Mouse (Mus musculus): ENCODE data around the gene Oxsr1. TPM values are rescaled to one million over a fixed set of nuclear protein-coding genes. Genes with fewer than 3 reads are reported as not detected.

The Oxsr1 gene
- total and polyA plus RNA-seq, 3 experiments: 17.4 to 51.7 (median 45.6) TPM

- Histone ChIP-seq H3K4me3 (no peak overlapping the region), H3K27me3 (ENCODE audit: control insufficient read depth, insufficient read depth, low read length) (no peaks in the 10 kb centered on the region), H3K9ac (ENCODE audit: low read depth, low read length) (no peak overlapping the region), H3K4me1 (ENCODE audit: control insufficient read depth, insufficient read depth, low read length) (no peaks in the 10 kb centered on the region; the same call in 1 of the 2 replicates), H3K79me2 (replicated peaks; ENCODE audit: control insufficient read depth, insufficient read depth, low read length) (no peaks in the 10 kb centered on the region), H3K36me3 (ENCODE audit: control insufficient read depth, insufficient read depth, low read length) (no peaks in the 10 kb centered on the region), H3K27ac (no peak overlapping the region)
- TF ChIP-seq EP300 (IDR thresholded peaks at IDR 0.05; ENCODE audit: insufficient read depth, low read depth, low read length) (no peak), CTCF (IDR thresholded peaks at IDR 0.05) (no peak), POLR2A (IDR thresholded peaks at IDR 0.05; ENCODE audit: insufficient read depth, low read depth, low read length) (no peak)
- WGBS: 88% methylated on average over 10 of the region's 10 CpGs
- intact Hi-C loops (cut with DNase I): no loop called here
- no peak for DNase-seq
Observed at GRCm38 (mm10) chr9:119350947-119351705, 28.9 kb upstream of the Oxsr1 start.

GRCm38 (mm10) chr9:119350531-119350930, 28.3 kb upstream of the Oxsr1 start:
- no peaks in the 10 kb centered on the region for H3K79me2 ChIP-seq (replicated peaks; ENCODE audit: control insufficient read depth, insufficient read depth, low read length)
- DNase-seq: no peak
- intact Hi-C loops (cut with DNase I): no loop called here
- H3K27ac ChIP-seq: no peak overlapping the region
- H3K4me1 ChIP-seq (ENCODE audit: control insufficient read depth, insufficient read depth, low read length): no peaks in the 10 kb centered on the region; the same call in 1 of the 2 replicates
- no peak for TF ChIP-seq POLR2A (IDR thresholded peaks at IDR 0.05; ENCODE audit: insufficient read depth, low read depth, low read length)
- TF ChIP-seq CTCF (IDR thresholded peaks at IDR 0.05): no peak
- TF ChIP-seq EP300 (IDR thresholded peaks at IDR 0.05; ENCODE audit: insufficient read depth, low read depth, low read length): no peak
- H3K36me3 ChIP-seq (ENCODE audit: control insufficient read depth, insufficient read depth, low read length): no peaks in the 10 kb centered on the region
- no peak overlapping the region for H3K4me3 ChIP-seq
- H3K27me3 ChIP-seq (ENCODE audit: control insufficient read depth, insufficient read depth, low read length): no peaks in the 10 kb centered on the region
- no peak overlapping the region for H3K9ac ChIP-seq (ENCODE audit: low read depth, low read length)
- 90% methylated on average over 3 of the region's 3 CpGs for WGBS

GRCm38 (mm10) chr9:119346376-119346775, 24.1 kb upstream of the Oxsr1 start:
- Histone ChIP-seq H3K4me3 (no peak overlapping the region), H3K9ac (ENCODE audit: low read depth, low read length) (no peak overlapping the region), H3K27me3 (ENCODE audit: control insufficient read depth, insufficient read depth, low read length) (no peaks in the 10 kb centered on the region), H3K4me1 (ENCODE audit: control insufficient read depth, insufficient read depth, low read length) (peaks cover 4% of the 10 kb centered on the region), H3K27ac (no peak overlapping the region), H3K36me3 (ENCODE audit: control insufficient read depth, insufficient read depth, low read length) (no peaks in the 10 kb centered on the region), H3K79me2 (replicated peaks; ENCODE audit: control insufficient read depth, insufficient read depth, low read length) (no peaks in the 10 kb centered on the region)
- TF ChIP-seq EP300 (IDR thresholded peaks at IDR 0.05; ENCODE audit: insufficient read depth, low read depth, low read length): no peak
- no peak for TF ChIP-seq POLR2A (IDR thresholded peaks at IDR 0.05; ENCODE audit: insufficient read depth, low read depth, low read length)
- TF ChIP-seq CTCF (IDR thresholded peaks at IDR 0.05): no peak
- WGBS: 86% methylated on average over 8 of the region's 8 CpGs
- intact Hi-C loops (cut with DNase I): loop anchor here (10.0 kb wide), 1 partner anchor 242 kb away; the partner anchor contains the start of gene Dlec1
- no peak for DNase-seq

- H3K79me2 ChIP-seq (replicated peaks; ENCODE audit: control insufficient read depth, insufficient read depth, low read length): no peaks in the 10 kb centered on the region
- no peaks in the 10 kb centered on the region for H3K27me3 ChIP-seq (ENCODE audit: control insufficient read depth, insufficient read depth, low read length)
- no peak for DNase-seq
- no peak overlapping the region for H3K27ac ChIP-seq
- no peaks in the 10 kb centered on the region for H3K36me3 ChIP-seq (ENCODE audit: control insufficient read depth, insufficient read depth, low read length)
- intact Hi-C loops (cut with DNase I): loop anchor here (5.0 to 10.0 kb wide), 2 partner anchors 60 to 238 kb away; partner anchors contain the start of genes Acvr2b and Dlec1
- no peak overlapping the region for H3K9ac ChIP-seq (ENCODE audit: low read depth, low read length)
- 90% methylated on average over 7 of the region's 7 CpGs for WGBS
- H3K4me3 ChIP-seq: no peak overlapping the region
- TF ChIP-seq CTCF (IDR thresholded peaks at IDR 0.05) (no peak), EP300 (IDR thresholded peaks at IDR 0.05; ENCODE audit: insufficient read depth, low read depth, low read length) (no peak), POLR2A (IDR thresholded peaks at IDR 0.05; ENCODE audit: insufficient read depth, low read depth, low read length) (no peak)
- peaks cover 6% of the 10 kb centered on the region for H3K4me1 ChIP-seq (ENCODE audit: control insufficient read depth, insufficient read depth, low read length)
Observed at GRCm38 (mm10) chr9:119342728-119343127, 20.5 kb upstream of the Oxsr1 start.

GRCm38 (mm10) chr9:119340909-119341816, 18.9 kb upstream of the Oxsr1 start, which contains the start of gene Myd88:
Myd88 (minus strand) TSS chr9:119341411.
- peak; percentile 92 to 98 for DNase-seq
- Histone ChIP-seq H3K27me3 (ENCODE audit: control insufficient read depth, insufficient read depth, low read length) (no peaks in the 10 kb centered on the region), H3K27ac (peak within 1 kb of the TSS; percentile 95), H3K79me2 (replicated peaks; ENCODE audit: control insufficient read depth, insufficient read depth, low read length) (no peaks in the 10 kb centered on the region), H3K4me3 (peak within 1 kb of the TSS; percentile 89), H3K36me3 (ENCODE audit: control insufficient read depth, insufficient read depth, low read length) (no peaks in the 10 kb centered on the region), H3K9ac (ENCODE audit: low read depth, low read length) (peak within 1 kb of the TSS; percentile 93), H3K4me1 (ENCODE audit: control insufficient read depth, insufficient read depth, low read length) (peaks cover 6% of the 10 kb centered on the region)
- intact Hi-C loops (cut with DNase I): loop anchor here (2.0 to 10.0 kb wide), 3 partner anchors 18 to 236 kb away; partner anchors contain the start of genes Acvr2b, Dlec1 and Oxsr1
- WGBS: 1% methylated on average over 68 of the region's 68 CpGs
- TF ChIP-seq CTCF (IDR thresholded peaks at IDR 0.05) (no peak), POLR2A (IDR thresholded peaks at IDR 0.05; ENCODE audit: insufficient read depth, low read depth, low read length) (peak; percentile 90), EP300 (IDR thresholded peaks at IDR 0.05; ENCODE audit: insufficient read depth, low read depth, low read length) (peak; percentile 70)
